Mouse (Mus musculus): ENCODE data around the gene Olfr716.
"Not testable (repeated sequence)": the region's sequence is repeated elsewhere in the genome, so short reads cannot be mapped to it uniquely, and the experiment has no call there.

Gene Olfr716

GRCm38 (mm10) chr7:107138027-107138426 is at the start of gene Olfr716:
Olfr716 (plus strand) TSS chr7:107138327.
- DNase-seq (ENCODE audit: low spot score in 2 of 2) = not testable (repeated sequence)

GRCm38 (mm10) chr7:107092920-107093319 is 45.2 kb upstream of the Olfr716 start, which contains the start of gene Olfr17:
Olfr17 (plus strand) TSS chr7:107093220.
- DNase-seq (ENCODE audit: low spot score in 2 of 2) = no peak

GRCm38 (mm10) chr7:107110269-107110668 is 27.9 kb upstream of the Olfr716 start, which contains the start of gene Olfr715b:
Olfr715b (minus strand) TSS chr7:107110369.
- DNase-seq (ENCODE audit: low spot score in 2 of 2) = not testable (repeated sequence)

- DNase-seq (ENCODE audit: low spot score in 2 of 2) = not testable (repeated sequence)
Observed at GRCm38 (mm10) chr7:107130983-107131382, 7.1 kb upstream of the Olfr716 start, which contains the start of gene Olfr715. Olfr715 (minus strand) TSS chr7:107131083.

GRCm38 (mm10) chr7:107166690-107167089 is 28.6 kb downstream of the Olfr716 start, which contains the start of gene Nlrp14:
Nlrp14 (plus strand) TSS chr7:107166990.
- no peak for DNase-seq (ENCODE audit: low spot score in 2 of 2)

- DNase-seq (ENCODE audit: low spot score in 2 of 2) = no peak
Observed at GRCm38 (mm10) chr7:107180406-107180805, 42.3 kb downstream of the Olfr716 start.
